In genomic region chr4:98924071-98924905, GRCm38 (mm10) we compare ENCODE assay signal across 8 mouse cellular contexts. TPM values are rescaled to one million over a fixed set of nuclear protein-coding genes. Genes with fewer than 3 reads are reported as not detected.
DNase-seq lines count a peak whose midpoint lies in the region; ATAC-seq lines count a peak whose summit lies in the region.

No protein-coding gene starts in this region.

- WGBS in embryonic facial prominence, embryonic 12.5 days, result under 1% methylated on average over 66 of the region's 66 CpGs
- WGBS in hindbrain, embryonic 16.5 days, result under 1% methylated on average over 25 of the region's 66 CpGs
- under 1% methylated on average over 60 of the region's 66 CpGs for WGBS in liver, embryonic 16.5 days (ENCODE audit: insufficient replicate concordance)

- H3K27me3 ChIP-seq in embryonic facial prominence, embryonic 12.5 days, result no peaks in the 10 kb centered on the region
- H3K27me3 ChIP-seq in hindbrain, embryonic 16.5 days (replicated peaks; ENCODE audit: control insufficient read depth, insufficient read depth, low read length), result no peaks in the 10 kb centered on the region
- H3K27me3 ChIP-seq in liver, embryonic 16.5 days (ENCODE audit: control insufficient read depth, insufficient read depth, low read depth, low read length), result no peaks in the 10 kb centered on the region

- H3K9me3 ChIP-seq in embryonic facial prominence, embryonic 12.5 days, result no peaks in the 10 kb centered on the region
- H3K9me3 ChIP-seq in hindbrain, embryonic 16.5 days (ENCODE audit: control insufficient read depth, low read length), result 0 out of 2 replicates have a peak, but pooled peaks cover 3% of the 10 kb centered on the region
- no peaks in the 10 kb centered on the region for H3K9me3 ChIP-seq in liver, embryonic 16.5 days (replicated peaks; ENCODE audit: control insufficient read depth, low read length)

- H3K4me3 ChIP-seq in embryonic facial prominence, embryonic 12.5 days, result peak overlapping the region; percentile 97
- H3K4me3 ChIP-seq in hindbrain, embryonic 16.5 days (ENCODE audit: low read length), result peak overlapping the region; percentile 70
- H3K4me3 ChIP-seq in liver, embryonic 16.5 days (ENCODE audit: low read depth, low read length), result peak overlapping the region; percentile 97

- ATAC-seq in embryonic facial prominence, embryonic 12.5 days (ENCODE audit: insufficient number of reproducible peaks, insufficient read depth, low FRiP score, low TSS enrichment), result peak; percentile 22
- ATAC-seq in hindbrain, embryonic 16.5 days, result peak; percentile 19
- ATAC-seq in liver, embryonic 16.5 days (ENCODE audit: low read depth), result peak; percentile 0; the same call in 1 of the 2 replicates

- peaks cover 9% of the 10 kb centered on the region for H3K4me1 ChIP-seq in embryonic facial prominence, embryonic 12.5 days
- peaks cover 18% of the 10 kb centered on the region for H3K4me1 ChIP-seq in hindbrain, embryonic 16.5 days (ENCODE audit: control insufficient read depth, insufficient read depth, low read depth, low read length)
- H3K4me1 ChIP-seq in liver, embryonic 16.5 days (ENCODE audit: control insufficient read depth, low read depth, low read length), result peaks cover 12% of the 10 kb centered on the region

- H3K36me3 ChIP-seq in embryonic facial prominence, embryonic 12.5 days, result no peaks in the 10 kb centered on the region; the same call in 1 of the 2 replicates
- no peaks in the 10 kb centered on the region for H3K36me3 ChIP-seq in hindbrain, embryonic 16.5 days (ENCODE audit: control insufficient read depth, insufficient read depth, low read length)
- no peaks in the 10 kb centered on the region for H3K36me3 ChIP-seq in liver, embryonic 16.5 days (ENCODE audit: control insufficient read depth, insufficient read depth)

- peak overlapping the region; percentile 100 for H3K27ac ChIP-seq in embryonic facial prominence, embryonic 12.5 days
- H3K27ac ChIP-seq in hindbrain, embryonic 16.5 days (ENCODE audit: low read depth, low read length), result peak overlapping the region; percentile 100
- peak overlapping the region; percentile 99 for H3K27ac ChIP-seq in liver, embryonic 16.5 days (ENCODE audit: low read length)

- intact Hi-C loops in left cerebral cortex, postnatal 10 days (cut with DNase I), result no loop called here
- intact Hi-C loops in left cerebral cortex, postnatal 25 days (cut with DNase I), result loop anchor here (5.0 kb wide), 1 partner anchor 198 kb away; the partner anchor contains the start of gene Dock7

- H3K9ac ChIP-seq in embryonic facial prominence, embryonic 12.5 days, result peak overlapping the region; percentile 94
- H3K9ac ChIP-seq in hindbrain, embryonic 16.5 days (ENCODE audit: low read depth, low read length), result peak overlapping the region; percentile 70
- H3K9ac ChIP-seq in liver, embryonic 16.5 days (ENCODE audit: low read depth, low read length), result peak overlapping the region; percentile 98

- DNase-seq in left cerebral cortex, postnatal 10 days (ENCODE audit: extremely low spot score in 1 of 2, low spot score in 2 of 2), result peak; percentile 9 to 16
- DNase-seq in left cerebral cortex, postnatal 25 days (ENCODE audit: low spot score in 2 of 2), result no peak
- DNase-seq in adrenal gland, adult (ENCODE audit: inconsistent age in 2 of 2, low spot score in 1 of 2), result peak; percentile 20 to 68
- DNase-seq in spleen, postnatal 10 days (ENCODE audit: low spot score in 2 of 2), result peak; percentile 36 to 42
- DNase-seq in urinary bladder, adult 2 months (ENCODE audit: low spot score), result no peak

- H3K4me2 ChIP-seq in embryonic facial prominence, embryonic 12.5 days (replicated peaks), result peak overlapping the region; percentile 69
- peak overlapping the region; percentile 65 for H3K4me2 ChIP-seq in hindbrain, embryonic 16.5 days (ENCODE audit: low read length)
- H3K4me2 ChIP-seq in liver, embryonic 16.5 days (ENCODE audit: low read depth, low read length), result peak overlapping the region; percentile 94

RNA-seq across cellular contexts. Expression of gene Usp1, which starts 0.7 kb away (rescaled TPM):
- 10 to 100 TPM; 14.6 to 14.7 TPM for total RNA-seq in left cerebral cortex, postnatal 10 days (2021)
- 10 to 100 TPM; 20.1 to 21.4 TPM for total RNA-seq in left cerebral cortex, postnatal 25 days (2021)
- 117 and 138 TPM in 2 replicates for polyA plus RNA-seq in embryonic facial prominence, embryonic 12.5 days (2016; fragmentation: Nextera tagmentation; extraction: Ambion mirVana)
- 23.0 and 23.6 TPM in 2 replicates for polyA plus RNA-seq in hindbrain, embryonic 16.5 days (2015; fragmentation: Nextera tagmentation; extraction: Ambion mirVana)
- 41.1 and 41.7 TPM in 2 replicates for polyA plus RNA-seq in liver, embryonic 16.5 days (2015; fragmentation: Nextera tagmentation; extraction: Ambion mirVana)
- polyA plus RNA-seq in urinary bladder, adult 2 months (2012; rRNA removed), result 14.0 and 17.0 TPM in 2 replicates

Comparison
In these comparisons a context has a peak if more than half of its experiments do, and no peak if none do; other contexts are left out.
1. DNase-seq: peak in left cerebral cortex, postnatal 10 days (2 of 2), adrenal gland, adult (2 of 2) and spleen, postnatal 10 days (2 of 2); none in left cerebral cortex, postnatal 25 days (0 of 2) and urinary bladder, adult 2 months (single experiment).
2. Peak in every context shown above with its lines, with median percentiles within 50 percentile points of each other: ATAC-seq, H3K27ac ChIP-seq, H3K4me2 ChIP-seq, H3K4me3 ChIP-seq and H3K9ac ChIP-seq.